Mouse (Mus musculus) thymus, adult 18-20 months (tissue): ENCODE measurements around the gene Edaradd.
A peak's percentile ranks its signal among the peaks of the same experiment; 100 is the strongest.

Experiments used
- DNase-seq, 2 experiments: peaks; one replicate each; pipeline ENCODE4 v3.0.0; 2022; ENCODE audit warnings: mixed read lengths in 2 of 2

Edaradd gene

DNA sequence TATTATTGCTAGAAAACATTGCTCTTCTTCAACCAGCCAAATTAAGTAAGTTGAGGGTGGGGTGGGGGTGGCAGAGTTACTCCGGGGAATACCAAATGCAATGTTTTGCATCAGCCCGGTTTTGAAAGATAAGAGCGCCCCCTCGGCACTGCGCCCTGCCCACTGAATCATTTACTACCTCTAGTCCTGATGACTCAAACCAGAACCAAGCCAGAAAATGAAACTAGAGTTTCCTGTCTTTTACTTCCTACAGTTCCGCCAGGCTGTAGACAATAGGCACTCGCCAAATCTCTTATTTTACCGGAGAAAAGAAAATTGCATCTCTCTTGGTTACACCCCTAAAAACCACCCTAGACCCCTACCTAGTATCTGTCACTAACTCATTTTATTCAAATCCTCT is 59.8 kb downstream of the Edaradd start:
- DNase-seq, result peak; percentile 49 to 70

DNA sequence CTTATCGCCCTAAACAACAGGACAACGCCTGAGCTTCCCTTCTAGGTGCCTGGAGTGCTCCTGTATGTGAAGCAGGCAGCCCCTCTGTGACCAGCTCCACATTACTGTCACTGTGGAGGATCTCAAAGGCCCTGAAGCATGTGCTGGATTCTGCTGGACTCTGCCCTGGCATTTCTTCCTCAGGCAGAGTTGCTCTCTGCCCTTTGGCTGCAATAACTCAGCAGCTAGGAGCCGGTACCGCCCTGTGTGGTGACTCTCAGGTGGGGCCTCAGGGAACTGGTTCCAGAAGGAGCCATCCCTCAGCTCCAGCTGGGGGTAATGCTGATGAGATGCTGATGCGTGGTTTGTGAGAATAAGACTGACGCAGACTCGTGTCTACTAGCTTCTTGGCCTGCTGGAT is 63.5 kb downstream of the Edaradd start:
- DNase-seq, result no peak

DNA sequence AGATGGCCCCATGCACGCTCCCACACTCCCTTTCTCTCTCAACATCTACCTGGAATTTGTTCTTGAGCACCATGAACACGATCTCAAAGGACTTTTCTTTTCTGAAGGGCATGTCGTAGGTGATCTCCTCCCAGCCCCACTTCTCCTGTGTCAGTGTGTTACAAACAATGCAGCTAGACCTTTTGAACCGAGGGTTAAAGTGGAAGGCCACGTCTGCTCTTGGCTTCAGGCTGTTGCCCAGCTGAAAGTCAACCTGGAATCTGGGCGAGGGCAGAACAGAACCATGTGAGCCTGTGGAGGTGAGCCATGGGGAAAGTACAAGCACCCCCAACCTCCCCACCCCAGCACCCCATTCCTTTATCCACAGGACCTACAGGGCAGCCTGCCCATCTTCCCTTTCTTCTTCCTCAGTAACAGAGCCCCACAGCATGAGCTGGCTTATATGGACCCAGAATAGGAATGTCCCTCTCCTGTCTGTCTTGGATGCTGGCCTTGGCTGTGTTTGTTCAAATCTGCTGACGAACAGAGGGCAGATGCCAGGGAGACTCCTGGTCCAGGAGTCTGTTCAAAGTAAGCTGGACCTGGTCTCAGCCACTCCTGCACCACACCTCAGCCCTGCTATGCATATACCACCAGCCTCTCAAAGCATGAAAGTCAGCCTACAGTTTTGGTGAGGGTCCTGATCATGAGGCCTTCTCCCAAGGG is 65.4 kb downstream of the Edaradd start:
- no peak for DNase-seq

DNA sequence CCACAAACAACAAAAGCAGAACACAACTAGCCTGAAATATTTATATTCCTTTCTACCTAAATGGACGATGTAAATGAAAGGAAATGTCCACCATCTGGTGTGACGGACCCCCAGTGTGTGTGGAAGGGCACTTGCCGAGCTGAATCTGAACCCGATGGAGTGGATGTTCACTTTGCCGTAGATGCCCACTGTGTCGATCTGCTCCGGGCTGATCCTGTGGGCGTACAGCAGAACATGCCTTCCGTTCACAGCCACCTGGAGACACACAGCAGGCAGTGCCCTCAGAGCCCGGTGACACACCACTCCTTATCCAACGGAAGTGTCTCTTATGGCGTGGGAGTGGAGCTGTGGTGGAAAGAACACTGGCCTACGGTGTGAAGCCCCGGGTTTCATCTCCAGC is 67.1 kb downstream of the Edaradd start:
- DNase-seq, result no peak

DNA sequence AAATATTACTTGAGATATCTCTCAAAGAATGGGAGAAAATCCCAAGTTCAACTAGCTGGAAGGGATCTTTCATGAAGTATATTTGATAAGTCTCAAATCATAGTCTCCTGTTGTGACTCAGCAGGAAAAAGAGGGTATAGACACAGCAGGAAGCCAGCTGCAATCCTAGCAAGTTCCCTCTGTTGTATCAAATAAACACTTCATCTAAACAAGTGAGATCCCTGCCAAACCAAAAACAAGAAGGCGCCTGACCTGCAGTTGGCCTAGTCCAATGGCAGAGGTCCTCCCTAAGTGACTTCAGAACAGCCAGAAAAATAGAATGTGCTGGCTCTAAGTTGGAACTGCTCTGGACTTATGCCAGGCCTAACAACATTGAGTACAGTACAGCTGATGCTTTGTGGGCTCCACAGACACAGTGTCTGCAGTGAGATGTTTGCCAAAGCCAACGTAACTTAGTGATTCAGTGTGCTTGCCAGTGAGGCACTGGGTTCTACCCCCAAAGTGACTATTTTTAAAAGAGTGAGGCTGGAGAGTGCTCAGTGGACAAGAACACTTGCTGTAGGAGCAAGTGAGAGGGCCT is 78.1 kb downstream of the Edaradd start:
- DNase-seq, result no peak

DNA sequence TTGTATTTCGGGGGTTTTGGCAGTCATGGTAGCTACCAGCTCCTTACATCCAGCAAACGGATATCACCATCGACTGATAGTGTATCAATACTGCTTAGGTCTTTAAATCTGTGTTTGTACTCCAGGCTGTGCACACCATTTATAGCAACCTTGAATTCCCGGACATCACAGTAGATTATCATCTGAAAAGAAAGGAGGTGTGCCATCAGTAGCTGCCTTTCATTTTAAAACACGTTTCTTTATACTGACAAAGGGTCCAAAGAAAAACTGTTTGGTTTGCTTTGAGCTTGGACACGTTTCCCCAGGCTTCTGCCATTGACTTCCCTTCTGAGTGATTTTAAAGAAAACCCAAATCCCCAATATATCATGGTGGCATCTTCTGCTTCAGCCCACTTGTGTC is 79.4 kb downstream of the Edaradd start:
- DNase-seq, result no peak

DNA sequence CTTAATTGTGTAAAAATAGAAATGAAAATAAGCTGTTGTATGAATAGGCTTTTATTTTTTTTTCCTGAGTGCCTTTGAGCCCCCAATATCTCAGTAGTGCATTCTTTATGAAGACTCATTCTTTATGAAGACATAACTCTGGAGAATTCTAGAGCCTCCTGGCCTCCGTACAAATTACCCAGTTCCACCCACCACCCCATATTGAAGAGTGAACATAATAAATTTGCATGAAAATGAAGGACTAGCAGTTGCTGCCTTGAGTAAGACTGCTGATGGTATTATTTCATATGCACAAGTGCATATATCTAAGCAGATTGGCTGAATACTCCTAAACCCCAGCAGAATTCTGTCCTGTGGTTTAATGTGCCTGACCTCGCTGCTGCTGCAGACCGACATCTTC is 80.7 kb downstream of the Edaradd start:
- DNase-seq, result no peak

DNA sequence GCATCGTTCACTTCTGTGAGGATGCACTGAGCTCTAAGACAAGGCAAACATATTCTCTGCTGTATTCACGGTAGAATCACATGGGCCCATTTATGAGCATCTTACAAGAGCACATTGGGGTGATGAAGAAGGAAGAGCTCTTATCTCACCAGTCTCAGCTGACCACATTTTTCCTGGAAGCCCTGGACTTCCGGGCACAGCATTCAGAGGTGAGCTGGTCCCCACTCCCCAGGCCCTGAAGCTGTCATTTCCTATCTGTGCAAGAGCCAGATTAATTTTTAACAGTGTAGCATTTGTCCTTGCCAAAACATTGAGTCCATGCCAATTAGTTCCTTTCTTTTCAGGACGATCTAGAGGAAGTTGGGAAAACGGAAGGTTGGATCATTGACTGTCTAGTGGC is 86.4 kb downstream of the Edaradd start:
- DNase-seq, result no peak

DNA sequence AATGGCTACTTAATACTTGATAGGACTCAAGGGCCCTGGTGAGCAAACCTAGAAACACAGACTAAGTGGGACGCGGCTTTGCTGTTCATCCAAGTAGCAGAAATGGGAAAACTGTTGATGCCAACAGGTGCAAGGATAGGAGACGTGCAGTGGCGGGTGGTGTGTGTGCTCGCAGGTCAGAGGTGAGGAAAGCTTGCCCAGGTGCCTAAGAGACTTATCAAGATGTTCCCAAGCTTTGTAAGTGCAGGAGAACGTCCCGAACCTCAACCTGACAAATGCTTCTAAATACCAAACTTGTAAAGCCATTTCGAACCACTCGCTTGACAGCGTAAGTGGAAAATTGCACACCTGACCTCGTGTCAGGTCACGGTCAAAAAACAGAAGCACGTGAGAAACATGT is 91.7 kb downstream of the Edaradd start:
- DNase-seq, result no peak
